Mouse (Mus musculus) cerebellum, adult 9-11 months (tissue): ENCODE measurements around the gene Odf3.
"Not testable (repeated sequence)": the region's sequence is repeated elsewhere in the genome, so short reads cannot be mapped to it uniquely, and the experiment has no call there.

Experiments
- DNase-seq: peaks from one replicate; pipeline ENCODE4 v3.0.0; 2022

The Odf3 gene

GRCm38 (mm10) chr7:140881696-140882468, 34.3 kb downstream of the Odf3 start, which contains the start of the genes Psmd13 and Sirt3:
Gene Psmd13, plus strand, starts transcription at chr7:140881968.
Gene Sirt3, minus strand, starts transcription at chr7:140882309.
- DNase-seq: peak; percentile 92

GRCm38 (mm10) chr7:140882469-140882803, 34.8 kb downstream of the Odf3 start:
- no peak for DNase-seq

GRCm38 (mm10) chr7:140890636-140891035, 43.0 kb downstream of the Odf3 start:
- DNase-seq: not testable (repeated sequence)

- no peak for DNase-seq
These were observed 46.4 kb downstream of the Odf3 start for GRCm38 (mm10) chr7:140894031-140894430.

GRCm38 (mm10) chr7:140894611-140895010, 47.0 kb downstream of the Odf3 start:
- no peak for DNase-seq

GRCm38 (mm10) chr7:140897863-140898262, 50.3 kb downstream of the Odf3 start:
- DNase-seq: no peak

GRCm38 (mm10) chr7:140899121-140899520, 51.5 kb downstream of the Odf3 start:
- DNase-seq: no peak

- no peak for DNase-seq
These were observed 52.6 kb downstream of the Odf3 start, which contains the start of gene Cox8b for GRCm38 (mm10) chr7:140900220-140900619. Gene Cox8b, minus strand, starts transcription at chr7:140900446.
